Mouse (Mus musculus) right cerebral cortex, postnatal 14 days (tissue): ENCODE results near the gene Uty.

ENCODE experiments used
- DNase-seq: peaks from one replicate; pipeline ENCODE4 v3.0.0; 2022

Gene Uty

GRCm38 (mm10) chrY:1245426-1245863 is at the start of gene Uty:
Uty (minus strand) TSS chrY:1245759.
- DNase-seq = no peak

- DNase-seq = no peak
Observed at GRCm38 (mm10) chrY:1293708-1294107, 48.1 kb upstream of the Uty start.

GRCm38 (mm10) chrY:1286171-1286795 is 40.7 kb upstream of the Uty start, which contains the start of gene Ddx3y:
Ddx3y (minus strand) TSS chrY:1286629.
- DNase-seq = no peak

GRCm38 (mm10) chrY:1285735-1286134 is 40.2 kb upstream of the Uty start:
- no peak for DNase-seq

- DNase-seq = no peak
Observed at GRCm38 (mm10) chrY:1246117-1246516, 558 bp upstream of the Uty start.

GRCm38 (mm10) chrY:1244940-1245339 is 619 bp downstream of the Uty start:
- DNase-seq = no peak

GRCm38 (mm10) chrY:1244421-1244820 is 1.1 kb downstream of the Uty start:
- DNase-seq = no peak

GRCm38 (mm10) chrY:1220001-1220400 is 25.6 kb downstream of the Uty start:
- DNase-seq = no peak

GRCm38 (mm10) chrY:1178476-1178875 is 67.1 kb downstream of the Uty start:
- DNase-seq = no peak

GRCm38 (mm10) chrY:1163054-1163453 is 82.5 kb downstream of the Uty start:
- no peak for DNase-seq

GRCm38 (mm10) chrY:1116153-1116552 is 129.4 kb downstream of the Uty start:
- no peak for DNase-seq

GRCm38 (mm10) chrY:1114016-1114415 is 131.5 kb downstream of the Uty start:
- DNase-seq = no peak
